Mouse (Mus musculus) layer of hippocampus, postnatal 10 days (tissue): ENCODE data around the gene Olfr323. TPM values are rescaled to one million over a fixed set of nuclear protein-coding genes. Genes with fewer than 3 reads are reported as not detected.
A peak's percentile ranks its signal among the peaks of the same experiment; 100 is the strongest.

ENCODE experiments used
- DNase-seq, 2 experiments: peaks; one replicate each; pipeline ENCODE4 v3.0.0; 2021; ENCODE audit warnings: low spot score in 2 of 2
- long read RNA-seq: library from polyadenylated mRNA; stranded (forward); transcript quantifications from one replicate; pipeline ENCODE4 v2.0.0, GENCODE M21; 2023
- total RNA-seq, 2 experiments: library from RNA; stranded (reverse); gene quantifications; 2 replicates each; pipeline ENCODE4 v1.2.3; 2021

Gene Olfr323
- total RNA-seq = not detected
- long read RNA-seq = 0 reads

GRCm38 (mm10) chr11:58630401-58630800 lies at the start of gene Olfr323:
Gene Olfr323 (minus strand): TSS chr11:58630501.
- no peak for DNase-seq

GRCm38 (mm10) chr11:58671825-58672224 lies 41.5 kb upstream of the Olfr323 start:
- no peak for DNase-seq

- DNase-seq = no peak
These were observed 39.0 kb upstream of the Olfr323 start for GRCm38 (mm10) chr11:58669252-58669651.

- no peak for DNase-seq
These were observed 28.3 kb upstream of the Olfr323 start, which contains the start of gene Olfr322 for GRCm38 (mm10) chr11:58658596-58658995. Gene Olfr322 (plus strand): TSS chr11:58658782.

- DNase-seq = no peak
These were observed 24.9 kb upstream of the Olfr323 start for GRCm38 (mm10) chr11:58655151-58655550.

GRCm38 (mm10) chr11:58643350-58643749 lies 13.0 kb upstream of the Olfr323 start:
- DNase-seq = peak; percentile 26 to 27

- DNase-seq = no peak
These were observed 11.5 kb upstream of the Olfr323 start for GRCm38 (mm10) chr11:58641638-58642358.

GRCm38 (mm10) chr11:58641057-58641456 lies 10.8 kb upstream of the Olfr323 start:
- no peak for DNase-seq

- DNase-seq = peak in 1 of 2 experiments; percentile 23
These were observed 10.1 kb upstream of the Olfr323 start, which contains the start of gene Trim58 for GRCm38 (mm10) chr11:58640272-58640867. Gene Trim58 (plus strand): TSS chr11:58640465.

GRCm38 (mm10) chr11:58638176-58638701 lies 7.9 kb upstream of the Olfr323 start:
- no peak for DNase-seq

- DNase-seq = peak; percentile 62 to 73
These were observed 6.2 kb upstream of the Olfr323 start for GRCm38 (mm10) chr11:58636376-58636977.

GRCm38 (mm10) chr11:58634878-58635277 lies 4.6 kb upstream of the Olfr323 start:
- DNase-seq = no peak

- DNase-seq = no peak
These were observed 4.2 kb downstream of the Olfr323 start for GRCm38 (mm10) chr11:58626146-58626545.

- DNase-seq = no peak
These were observed 11.5 kb downstream of the Olfr323 start for GRCm38 (mm10) chr11:58618793-58619192.

- no peak for DNase-seq
These were observed 11.9 kb downstream of the Olfr323 start for GRCm38 (mm10) chr11:58618369-58618768.

- DNase-seq = no peak
These were observed 14.3 kb downstream of the Olfr323 start, which contains the start of gene 2210407C18Rik for GRCm38 (mm10) chr11:58615975-58616374. Gene 2210407C18Rik (minus strand): TSS chr11:58616075.

GRCm38 (mm10) chr11:58614526-58614925 lies 15.8 kb downstream of the Olfr323 start:
- no peak for DNase-seq

- DNase-seq = no peak
These were observed 16.9 kb downstream of the Olfr323 start for GRCm38 (mm10) chr11:58613359-58613758.

- no peak for DNase-seq
These were observed 23.3 kb downstream of the Olfr323 start for GRCm38 (mm10) chr11:58607030-58607429.

- DNase-seq = no peak
These were observed 24.0 kb downstream of the Olfr323 start for GRCm38 (mm10) chr11:58606177-58606919.

- no peak for DNase-seq
These were observed 25.1 kb downstream of the Olfr323 start for GRCm38 (mm10) chr11:58605228-58605627.
